Mouse (Mus musculus): ENCODE results near the gene Snrnp25. TPM values are rescaled to one million over a fixed set of nuclear protein-coding genes. Genes with fewer than 3 reads are reported as not detected.
"Not testable (repeated sequence)": the region's sequence is repeated elsewhere in the genome, so short reads cannot be mapped to it uniquely, and the experiment has no call there.

Gene Snrnp25
- total RNA-seq, 2 experiments from 2014 or later, result 20.6 to 22.4 TPM

GRCm38 (mm10) chr11:32197766-32198165, 7.4 kb upstream of the Snrnp25 start:
- no peak for DNase-seq (ENCODE audit: low spot score in 2 of 2)
- Histone ChIP-seq H3K27ac (no peak overlapping the region), H3K4me3 (no peak overlapping the region)
- TF ChIP-seq CTCF (conservative IDR thresholded peaks at IDR 0.05), result no peak

- H3K27ac ChIP-seq, result no peak overlapping the region
- no peak for DNase-seq (ENCODE audit: low spot score in 2 of 2)
- TF ChIP-seq CTCF (conservative IDR thresholded peaks at IDR 0.05), result no peak
Measured at GRCm38 (mm10) chr11:32198256-32198955, 6.8 kb upstream of the Snrnp25 start.

GRCm38 (mm10) chr11:32199230-32199629, 6.0 kb upstream of the Snrnp25 start:
- no peak for DNase-seq (ENCODE audit: low spot score in 2 of 2)
- no peak overlapping the region for H3K27ac ChIP-seq
- no peak for TF ChIP-seq CTCF (conservative IDR thresholded peaks at IDR 0.05)
- no peak overlapping the region for H3K4me3 ChIP-seq

More at GRCm38 (mm10) chr11:32198256-32198955, 6.8 kb upstream of the Snrnp25 start:
- no peak overlapping the region for H3K4me3 ChIP-seq

GRCm38 (mm10) chr11:32200075-32200601, 5.1 kb upstream of the Snrnp25 start, which contains the start of gene Il9r:
Gene Il9r, minus strand, starts transcription at chr11:32200279.
- no peak for DNase-seq (ENCODE audit: low spot score in 2 of 2)
- Histone ChIP-seq H3K27ac (no peak within 1 kb of the TSS), H3K4me3 (no peak within 1 kb of the TSS)
- no peak for TF ChIP-seq CTCF (conservative IDR thresholded peaks at IDR 0.05)

GRCm38 (mm10) chr11:32200992-32201391, 4.2 kb upstream of the Snrnp25 start:
- DNase-seq (ENCODE audit: low spot score in 2 of 2); H3K4me3 ChIP-seq; H3K27ac ChIP-seq: not testable (repeated sequence)
- TF ChIP-seq CTCF (conservative IDR thresholded peaks at IDR 0.05), result peak; percentile 54

- H3K4me3 ChIP-seq, result no peak overlapping the region
- DNase-seq (ENCODE audit: low spot score in 2 of 2), result no peak
- no peak overlapping the region for H3K27ac ChIP-seq
- no peak for TF ChIP-seq CTCF (conservative IDR thresholded peaks at IDR 0.05)
Measured at GRCm38 (mm10) chr11:32201922-32202685, 3.1 kb upstream of the Snrnp25 start.

GRCm38 (mm10) chr11:32210623-32211022, 5.4 kb downstream of the Snrnp25 start:
- no peak for TF ChIP-seq CTCF (conservative IDR thresholded peaks at IDR 0.05)
- no peak overlapping the region for H3K27ac ChIP-seq
- no peak for DNase-seq (ENCODE audit: low spot score in 2 of 2)
- H3K4me3 ChIP-seq, result no peak overlapping the region

- H3K27ac ChIP-seq, result no peak overlapping the region
- no peak for TF ChIP-seq CTCF (conservative IDR thresholded peaks at IDR 0.05)
- H3K4me3 ChIP-seq, result no peak overlapping the region
- DNase-seq (ENCODE audit: low spot score in 2 of 2), result no peak
Measured at GRCm38 (mm10) chr11:32215372-32216162, 10.4 kb downstream of the Snrnp25 start.

GRCm38 (mm10) chr11:32216851-32217250, 11.6 kb downstream of the Snrnp25 start:
- TF ChIP-seq CTCF (conservative IDR thresholded peaks at IDR 0.05), result peak; percentile 86
- peak in 1 of 2 experiments; percentile 80 for DNase-seq (ENCODE audit: low spot score in 2 of 2)
- H3K4me3 ChIP-seq, result no peak overlapping the region
- H3K27ac ChIP-seq, result no peak overlapping the region

- H3K27ac ChIP-seq, result peak overlapping the region; percentile 19; the same call in 1 of the 2 replicates
- no peak for TF ChIP-seq CTCF (conservative IDR thresholded peaks at IDR 0.05)
- DNase-seq (ENCODE audit: low spot score in 2 of 2), result no peak
- H3K4me3 ChIP-seq, result no peak overlapping the region
Measured at GRCm38 (mm10) chr11:32218501-32219050, 13.4 kb downstream of the Snrnp25 start.

GRCm38 (mm10) chr11:32219287-32219686, 14.1 kb downstream of the Snrnp25 start:
- peak overlapping the region; percentile 19; the same call in 1 of the 2 replicates for H3K27ac ChIP-seq
- peak in 1 of 2 experiments; percentile 57 for DNase-seq (ENCODE audit: low spot score in 2 of 2)
- H3K4me3 ChIP-seq, result no peak overlapping the region
- TF ChIP-seq CTCF (conservative IDR thresholded peaks at IDR 0.05), result no peak

- Histone ChIP-seq H3K27ac (peak overlapping the region; percentile 88), H3K4me3 (peak overlapping the region; percentile 62)
- DNase-seq (ENCODE audit: low spot score in 2 of 2), result no peak
- TF ChIP-seq CTCF (conservative IDR thresholded peaks at IDR 0.05), result no peak
Measured at GRCm38 (mm10) chr11:32220607-32221224, 15.5 kb downstream of the Snrnp25 start.
